Comparison of ENCODE assay signal across 8 mouse cellular contexts in the genomic region with DNA sequence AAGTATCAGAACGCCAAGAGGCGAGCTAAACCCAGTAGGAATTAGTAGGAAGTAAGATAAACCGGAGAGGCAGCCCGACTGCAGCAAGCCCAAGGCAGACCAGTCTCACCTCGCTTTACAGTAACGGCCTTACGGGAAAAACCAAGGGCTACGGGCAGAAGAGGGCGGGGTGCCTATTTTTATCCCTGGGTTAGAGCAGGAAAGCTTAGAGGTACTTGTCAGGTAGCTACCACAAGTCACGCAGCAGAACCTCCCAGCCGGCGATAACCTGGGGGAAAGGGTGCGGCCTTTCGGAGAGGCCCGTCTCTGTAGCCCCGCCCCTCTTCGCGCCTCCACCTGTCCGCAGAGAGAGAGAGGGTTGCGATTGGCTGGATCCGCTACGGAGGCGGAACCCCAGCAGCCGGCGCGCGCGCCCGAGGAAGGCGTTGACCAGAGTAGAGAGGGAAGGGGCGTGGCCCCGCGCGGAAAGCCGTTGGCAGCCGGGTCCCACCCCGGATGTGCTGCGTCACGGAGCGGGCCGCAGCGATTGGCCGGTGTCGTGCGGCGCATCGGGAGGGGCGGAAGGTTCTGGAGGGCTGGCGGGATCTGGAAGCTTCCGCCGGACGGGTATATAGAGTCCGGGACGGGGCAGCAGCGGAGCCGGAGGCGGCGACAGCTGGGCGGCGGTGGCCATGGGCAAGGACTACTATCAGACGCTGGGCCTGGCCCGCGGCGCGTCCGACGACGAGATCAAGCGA. TPM values are rescaled to one million over a fixed set of nuclear protein-coding genes. Genes with fewer than 3 reads are reported as not detected.
A peak's percentile ranks its signal among the peaks of the same experiment; 100 is the strongest.
DNase-seq lines count a peak whose midpoint lies in the region; ATAC-seq and TF ChIP-seq lines count a peak whose summit lies in the region.

A gene (minus strand): TSS at position 311 of the 737 bp plus-strand sequence.
A gene (plus strand): TSS at position 533 of the 737 bp plus-strand sequence.

- peak; percentile 99 for DNase-seq in c-Kit-positive CD71-positive TER-119-positive erythroid progenitor cells, embryonic 14.5 days (ENCODE audit: low spot score)
- peak; percentile 99 for DNase-seq in heart, postnatal 0 days (ENCODE audit: low spot score)
- peak; percentile 99 to 100 for DNase-seq in kidney, postnatal 4 days

- H3K27ac ChIP-seq in forebrain, embryonic 12.5 days: peak within 1 kb of the TSS; percentile 95
- H3K27ac ChIP-seq in heart, postnatal 0 days (ENCODE audit: low read depth): peak within 1 kb of the TSS; percentile 99
- peak within 1 kb of the TSS; percentile 99 for H3K27ac ChIP-seq in liver, embryonic 16.5 days (ENCODE audit: low read length)
- H3K27ac ChIP-seq in neural tube, embryonic 13.5 days (replicated peaks): peak within 1 kb of the TSS; percentile 97
- peak within 1 kb of the TSS; percentile 99 for H3K27ac ChIP-seq in testis, adult 2 months (ENCODE audit: control insufficient read depth, insufficient read depth, low read depth, low read length)

- H3K9me3 ChIP-seq in E14TG2a.4 (ENCODE audit: low read length): no peaks in the 10 kb centered on the region
- no peaks in the 10 kb centered on the region for H3K9me3 ChIP-seq in forebrain, embryonic 12.5 days
- no peaks in the 10 kb centered on the region for H3K9me3 ChIP-seq in heart, postnatal 0 days (replicated peaks; ENCODE audit: control insufficient read depth, low read length)
- no peaks in the 10 kb centered on the region for H3K9me3 ChIP-seq in liver, embryonic 16.5 days (replicated peaks; ENCODE audit: control insufficient read depth, low read length)
- no peaks in the 10 kb centered on the region for H3K9me3 ChIP-seq in neural tube, embryonic 13.5 days

- H3K27me3 ChIP-seq in E14TG2a.4 (ENCODE audit: insufficient read depth, low read length): no peaks in the 10 kb centered on the region
- no peaks in the 10 kb centered on the region; the same call in 1 of the 2 replicates for H3K27me3 ChIP-seq in forebrain, embryonic 12.5 days
- no peaks in the 10 kb centered on the region for H3K27me3 ChIP-seq in heart, postnatal 0 days (ENCODE audit: control insufficient read depth, insufficient read depth, low read length)
- no peaks in the 10 kb centered on the region for H3K27me3 ChIP-seq in liver, embryonic 16.5 days (ENCODE audit: control insufficient read depth, insufficient read depth, low read depth, low read length)
- no peaks in the 10 kb centered on the region for H3K27me3 ChIP-seq in neural tube, embryonic 13.5 days
- no peaks in the 10 kb centered on the region for H3K27me3 ChIP-seq in testis, adult 2 months (ENCODE audit: control insufficient read depth, insufficient read depth, low read length)

- under 1% methylated on average over 69 of the region's 69 CpGs for WGBS in forebrain, embryonic 12.5 days
- under 1% methylated on average over 54 of the region's 69 CpGs for WGBS in heart, postnatal 0 days
- WGBS in liver, embryonic 16.5 days (ENCODE audit: insufficient replicate concordance): under 1% methylated on average over 69 of the region's 69 CpGs
- under 1% methylated on average over 64 of the region's 69 CpGs for WGBS in neural tube, embryonic 13.5 days

- no peak for TF ChIP-seq CTCF in E14TG2a.4 (conservative IDR thresholded peaks at IDR 0.05; ENCODE audit: low read length)
- no peak for TF ChIP-seq CTCF in heart, postnatal 0 days (IDR thresholded peaks at IDR 0.05; ENCODE audit: low read depth)
- no peak for TF ChIP-seq CTCF in testis, adult 2 months (IDR thresholded peaks at IDR 0.05; ENCODE audit: control insufficient read depth, insufficient read depth, insufficient replicate concordance, low read depth, low read length)

- peaks cover 38% of the 10 kb centered on the region for H3K36me3 ChIP-seq in E14TG2a.4 (ENCODE audit: insufficient read depth, low read length)
- peaks cover 32% of the 10 kb centered on the region for H3K36me3 ChIP-seq in forebrain, embryonic 12.5 days (replicated peaks)
- H3K36me3 ChIP-seq in heart, postnatal 0 days (replicated peaks; ENCODE audit: control insufficient read depth, insufficient read depth, low read length): peaks cover 32% of the 10 kb centered on the region
- H3K36me3 ChIP-seq in liver, embryonic 16.5 days (ENCODE audit: control insufficient read depth, insufficient read depth): peaks cover 36% of the 10 kb centered on the region
- peaks cover 33% of the 10 kb centered on the region for H3K36me3 ChIP-seq in neural tube, embryonic 13.5 days
- H3K36me3 ChIP-seq in testis, adult 2 months (ENCODE audit: control insufficient read depth, insufficient read depth, low read length): peaks cover 5% of the 10 kb centered on the region

- H3K4me2 ChIP-seq in forebrain, embryonic 12.5 days: peak within 1 kb of the TSS; percentile 70
- peak within 1 kb of the TSS; percentile 85 for H3K4me2 ChIP-seq in heart, postnatal 0 days (ENCODE audit: low read depth, low read length)
- H3K4me2 ChIP-seq in liver, embryonic 16.5 days (ENCODE audit: low read depth, low read length): peak within 1 kb of the TSS; percentile 85
- peak within 1 kb of the TSS; percentile 90 for H3K4me2 ChIP-seq in neural tube, embryonic 13.5 days

- TF ChIP-seq EP300 in heart, postnatal 0 days (IDR thresholded peaks at IDR 0.05; ENCODE audit: low read depth): no peak; the same call in 1 of the 2 replicates

- ATAC-seq in forebrain, embryonic 12.5 days (ENCODE audit: low FRiP score): peak; percentile 98
- ATAC-seq in heart, postnatal 0 days (ENCODE audit: insufficient read depth, low read depth): peak; percentile 97
- ATAC-seq in liver, embryonic 16.5 days (ENCODE audit: low read depth): peak; percentile 90
- ATAC-seq in neural tube, embryonic 13.5 days (ENCODE audit: low read depth): peak; percentile 97

- H3K4me1 ChIP-seq in E14TG2a.4 (replicated peaks; ENCODE audit: low read depth, low read length): peaks cover 64% of the 10 kb centered on the region
- peaks cover 27% of the 10 kb centered on the region for H3K4me1 ChIP-seq in forebrain, embryonic 12.5 days
- peaks cover 15% of the 10 kb centered on the region; the same call in 1 of the 2 replicates for H3K4me1 ChIP-seq in heart, postnatal 0 days (ENCODE audit: control insufficient read depth, insufficient read depth)
- H3K4me1 ChIP-seq in liver, embryonic 16.5 days (ENCODE audit: control insufficient read depth, low read depth, low read length): peaks cover 52% of the 10 kb centered on the region
- H3K4me1 ChIP-seq in neural tube, embryonic 13.5 days (replicated peaks): peaks cover 31% of the 10 kb centered on the region
- peaks cover 8% of the 10 kb centered on the region for H3K4me1 ChIP-seq in testis, adult 2 months (ENCODE audit: control insufficient read depth, insufficient read depth, low read length)

- peak within 1 kb of the TSS; percentile 79 for H3K9ac ChIP-seq in forebrain, embryonic 12.5 days
- peak within 1 kb of the TSS; percentile 94 for H3K9ac ChIP-seq in heart, postnatal 0 days (replicated peaks; ENCODE audit: low read depth, low read length)
- peak within 1 kb of the TSS; percentile 91 for H3K9ac ChIP-seq in liver, embryonic 16.5 days (ENCODE audit: low read depth, low read length)
- H3K9ac ChIP-seq in neural tube, embryonic 13.5 days: peak within 1 kb of the TSS; percentile 89

- peak within 1 kb of the TSS; percentile 93 for H3K4me3 ChIP-seq in E14TG2a.4 (replicated peaks; ENCODE audit: low read length)
- H3K4me3 ChIP-seq in forebrain, embryonic 12.5 days (replicated peaks): peak within 1 kb of the TSS; percentile 65
- H3K4me3 ChIP-seq in heart, postnatal 0 days (ENCODE audit: low read depth, low read length): peak within 1 kb of the TSS; percentile 93
- H3K4me3 ChIP-seq in liver, embryonic 16.5 days (ENCODE audit: low read depth, low read length): peak within 1 kb of the TSS; percentile 84
- peak within 1 kb of the TSS; percentile 79 for H3K4me3 ChIP-seq in neural tube, embryonic 13.5 days
- H3K4me3 ChIP-seq in testis, adult 2 months (ENCODE audit: control insufficient read depth, low read depth, low read length): peak within 1 kb of the TSS; percentile 97

- TF ChIP-seq POLR2A in testis, adult 2 months (IDR thresholded peaks at IDR 0.05; ENCODE audit: control insufficient read depth, low read depth, low read length): peak; percentile 74

RNA-seq across cellular contexts. Expression of the first gene that starts in this region (rescaled TPM):
- 541 and 550 TPM in 2 replicates for polyA plus RNA-seq in forebrain, embryonic 12.5 days (2016; fragmentation: Nextera tagmentation; extraction: Ambion mirVana)
- 253 and 327 TPM in 2 replicates for total RNA-seq in heart, postnatal 0 days (2014; rRNA removed; ENCODE audit: low replicate concordance)
- 380 and 391 TPM in 2 replicates for polyA plus RNA-seq in heart, postnatal 0 days (2015; fragmentation: Nextera tagmentation; extraction: Ambion mirVana)
- 323 and 347 TPM in 2 replicates for polyA plus RNA-seq in liver, embryonic 16.5 days (2015; fragmentation: Nextera tagmentation; extraction: Ambion mirVana)
- polyA plus RNA-seq in neural tube, embryonic 13.5 days (2015; fragmentation: Nextera tagmentation; extraction: Ambion mirVana): 1,063 and 1,130 TPM in 2 replicates
- 159 and 173 TPM in 2 replicates for polyA plus RNA-seq in testis, adult 2 months (2012; rRNA removed)

RNA-seq across cellular contexts. Expression of the second gene that starts in this region (rescaled TPM):
- 63.0 and 67.3 TPM in 2 replicates for polyA plus RNA-seq in forebrain, embryonic 12.5 days (2016; fragmentation: Nextera tagmentation; extraction: Ambion mirVana)
- total RNA-seq in heart, postnatal 0 days (2014; rRNA removed; ENCODE audit: low replicate concordance): 17.6 and 21.3 TPM in 2 replicates
- polyA plus RNA-seq in heart, postnatal 0 days (2015; fragmentation: Nextera tagmentation; extraction: Ambion mirVana): 23.3 and 26.7 TPM in 2 replicates
- polyA plus RNA-seq in liver, embryonic 16.5 days (2015; fragmentation: Nextera tagmentation; extraction: Ambion mirVana): 50.1 and 51.7 TPM in 2 replicates
- polyA plus RNA-seq in neural tube, embryonic 13.5 days (2015; fragmentation: Nextera tagmentation; extraction: Ambion mirVana): 54.3 and 54.4 TPM in 2 replicates
- 203 and 207 TPM in 2 replicates for polyA plus RNA-seq in testis, adult 2 months (2012; rRNA removed)

Comparison
In these comparisons a context has a peak if more than half of its experiments do, and no peak if none do; other contexts are left out.
1. Peak in every context shown above with its lines: DNase-seq, ATAC-seq, H3K4me3 ChIP-seq and H3K27ac ChIP-seq.